Mouse (Mus musculus): ENCODE results near the gene Pear1. TPM values are rescaled to one million over a fixed set of nuclear protein-coding genes. Genes with fewer than 3 reads are reported as not detected.

Gene Pear1
- polyA plus RNA-seq, 1 experiment, result 0.65 TPM

- Histone ChIP-seq H3K4me3 (no peak overlapping the region), H3ac (ENCODE audit: control insufficient read depth, insufficient read length) (no peak overlapping the region), H3K4me2 (ENCODE audit: low read depth) (no peak overlapping the region), H3K27me3 (ENCODE audit: control insufficient read depth, insufficient read depth, insufficient read length) (peaks cover 44% of the 10 kb centered on the region), H3K36me3 (ENCODE audit: control insufficient read depth, insufficient read depth) (no peaks in the 10 kb centered on the region), H3K79me2 (ENCODE audit: control insufficient read depth, insufficient read depth) (no peaks in the 10 kb centered on the region)
- TF ChIP-seq E2F4 (IDR thresholded peaks at IDR 0.05; ENCODE audit: insufficient read depth) (no peak), MAX (IDR thresholded peaks at IDR 0.05; ENCODE audit: low read depth) (no peak), MYOG (IDR thresholded peaks at IDR 0.05; ENCODE audit: control insufficient read depth in 1 of 3, insufficient read depth in 1 of 3, insufficient read length in 2 of 3, low read depth in 2 of 3) (no peak), POLR2AphosphoS2 (IDR thresholded peaks at IDR 0.05; ENCODE audit: insufficient read length, low read depth) (no peak), POLR2A (IDR thresholded peaks at IDR 0.05; ENCODE audit: insufficient read length, low read depth) (no peak), SRF (IDR thresholded peaks at IDR 0.05; ENCODE audit: control insufficient read depth, insufficient read length, low read depth) (no peak), REST (IDR thresholded peaks at IDR 0.05; ENCODE audit: insufficient read depth, insufficient read length) (no peak)
Observed at GRCm38 (mm10) chr3:87770280-87770679, 53.8 kb downstream of the Pear1 start.

- H3ac ChIP-seq (ENCODE audit: control insufficient read depth, insufficient read length), result no peak overlapping the region
- H3K4me3 ChIP-seq, result no peak overlapping the region
- H3K4me2 ChIP-seq (ENCODE audit: low read depth), result no peak overlapping the region
- TF ChIP-seq MAX (IDR thresholded peaks at IDR 0.05; ENCODE audit: low read depth) (no peak), USF1 (IDR thresholded peaks at IDR 0.05; ENCODE audit: low read depth) (no peak), MYOG (IDR thresholded peaks at IDR 0.05; ENCODE audit: control insufficient read depth in 1 of 3, insufficient read depth in 1 of 3, insufficient read length in 2 of 3, low read depth in 2 of 3) (no peak), E2F4 (IDR thresholded peaks at IDR 0.05; ENCODE audit: insufficient read depth) (no peak), REST (IDR thresholded peaks at IDR 0.05; ENCODE audit: insufficient read depth, insufficient read length) (no peak), POLR2AphosphoS2 (IDR thresholded peaks at IDR 0.05; ENCODE audit: insufficient read length, low read depth) (no peak), TCF3 (IDR thresholded peaks at IDR 0.05; ENCODE audit: insufficient read length, low read depth) (no peak), MYOD1 (IDR thresholded peaks at IDR 0.05; ENCODE audit: control insufficient read depth in 1 of 3, insufficient read length in 2 of 3, low read depth in 2 of 3) (no peak), TCF12 (IDR thresholded peaks at IDR 0.05; ENCODE audit: insufficient read depth, poor library complexity, severe bottlenecking) (no peak), POLR2A (IDR thresholded peaks at IDR 0.05; ENCODE audit: insufficient read length, low read depth) (no peak), SRF (IDR thresholded peaks at IDR 0.05; ENCODE audit: control insufficient read depth, insufficient read length, low read depth) (no peak), CEBPB (IDR thresholded peaks at IDR 0.05; ENCODE audit: insufficient read depth, poor library complexity, severe bottlenecking) (no peak)
- peaks cover 36% of the 10 kb centered on the region for H3K27me3 ChIP-seq (ENCODE audit: control insufficient read depth, insufficient read depth, insufficient read length)
- no peaks in the 10 kb centered on the region for H3K79me2 ChIP-seq (ENCODE audit: control insufficient read depth, insufficient read depth)
- H3K36me3 ChIP-seq (ENCODE audit: control insufficient read depth, insufficient read depth), result no peaks in the 10 kb centered on the region
Observed at GRCm38 (mm10) chr3:87769506-87769905, 54.6 kb downstream of the Pear1 start.

GRCm38 (mm10) chr3:87768844-87769243 lies 55.3 kb downstream of the Pear1 start:
- no peak overlapping the region for H3K4me3 ChIP-seq
- H3K27me3 ChIP-seq (ENCODE audit: control insufficient read depth, insufficient read depth, insufficient read length), result peaks cover 31% of the 10 kb centered on the region
- H3ac ChIP-seq (ENCODE audit: control insufficient read depth, insufficient read length), result no peak overlapping the region
- TF ChIP-seq E2F4 (IDR thresholded peaks at IDR 0.05; ENCODE audit: insufficient read depth) (no peak), REST (IDR thresholded peaks at IDR 0.05; ENCODE audit: insufficient read depth, insufficient read length) (no peak), CEBPB (IDR thresholded peaks at IDR 0.05; ENCODE audit: insufficient read depth, poor library complexity, severe bottlenecking) (no peak), MAX (IDR thresholded peaks at IDR 0.05; ENCODE audit: low read depth) (no peak), MYOD1 (IDR thresholded peaks at IDR 0.05; ENCODE audit: control insufficient read depth in 1 of 3, insufficient read length in 2 of 3, low read depth in 2 of 3) (no peak), TCF12 (IDR thresholded peaks at IDR 0.05; ENCODE audit: insufficient read depth, poor library complexity, severe bottlenecking) (no peak), MYOG (IDR thresholded peaks at IDR 0.05; ENCODE audit: control insufficient read depth in 1 of 3, insufficient read depth in 1 of 3, insufficient read length in 2 of 3, low read depth in 2 of 3) (no peak)
- H3K79me2 ChIP-seq (ENCODE audit: control insufficient read depth, insufficient read depth), result no peaks in the 10 kb centered on the region
- H3K36me3 ChIP-seq (ENCODE audit: control insufficient read depth, insufficient read depth), result no peaks in the 10 kb centered on the region
- peak overlapping the region; percentile 61 for H3K4me2 ChIP-seq (ENCODE audit: low read depth)

GRCm38 (mm10) chr3:87768431-87768830 lies 55.7 kb downstream of the Pear1 start:
- Histone ChIP-seq H3K4me3 (no peak overlapping the region), H3ac (ENCODE audit: control insufficient read depth, insufficient read length) (no peak overlapping the region), H3K79me2 (ENCODE audit: control insufficient read depth, insufficient read depth) (no peaks in the 10 kb centered on the region), H3K4me2 (ENCODE audit: low read depth) (peak overlapping the region; percentile 61), H3K27me3 (ENCODE audit: control insufficient read depth, insufficient read depth, insufficient read length) (peaks cover 27% of the 10 kb centered on the region), H3K36me3 (ENCODE audit: control insufficient read depth, insufficient read depth) (no peaks in the 10 kb centered on the region)
- TF ChIP-seq USF1 (IDR thresholded peaks at IDR 0.05; ENCODE audit: low read depth) (no peak), SRF (IDR thresholded peaks at IDR 0.05; ENCODE audit: control insufficient read depth, insufficient read length, low read depth) (no peak), E2F4 (IDR thresholded peaks at IDR 0.05; ENCODE audit: insufficient read depth) (no peak), CEBPB (IDR thresholded peaks at IDR 0.05; ENCODE audit: insufficient read depth, poor library complexity, severe bottlenecking) (no peak), TCF12 (IDR thresholded peaks at IDR 0.05; ENCODE audit: insufficient read depth, poor library complexity, severe bottlenecking) (no peak), POLR2AphosphoS2 (IDR thresholded peaks at IDR 0.05; ENCODE audit: insufficient read length, low read depth) (no peak), MAX (IDR thresholded peaks at IDR 0.05; ENCODE audit: low read depth) (no peak), TCF3 (IDR thresholded peaks at IDR 0.05; ENCODE audit: insufficient read length, low read depth) (no peak), MYOG (IDR thresholded peaks at IDR 0.05; ENCODE audit: control insufficient read depth in 1 of 3, insufficient read depth in 1 of 3, insufficient read length in 2 of 3, low read depth in 2 of 3) (no peak), REST (IDR thresholded peaks at IDR 0.05; ENCODE audit: insufficient read depth, insufficient read length) (no peak), MYOD1 (IDR thresholded peaks at IDR 0.05; ENCODE audit: control insufficient read depth in 1 of 3, insufficient read length in 2 of 3, low read depth in 2 of 3) (no peak), POLR2A (IDR thresholded peaks at IDR 0.05; ENCODE audit: insufficient read length, low read depth) (no peak)

- H3K27me3 ChIP-seq (ENCODE audit: control insufficient read depth, insufficient read depth, insufficient read length), result peaks cover 20% of the 10 kb centered on the region
- no peak overlapping the region for H3ac ChIP-seq (ENCODE audit: control insufficient read depth, insufficient read length)
- no peaks in the 10 kb centered on the region for H3K79me2 ChIP-seq (ENCODE audit: control insufficient read depth, insufficient read depth)
- H3K4me3 ChIP-seq, result no peak overlapping the region
- no peak overlapping the region for H3K4me2 ChIP-seq (ENCODE audit: low read depth)
- H3K36me3 ChIP-seq (ENCODE audit: control insufficient read depth, insufficient read depth), result no peaks in the 10 kb centered on the region
- TF ChIP-seq MAX (IDR thresholded peaks at IDR 0.05; ENCODE audit: low read depth), result no peak
- TF ChIP-seq SRF (IDR thresholded peaks at IDR 0.05; ENCODE audit: control insufficient read depth, insufficient read length, low read depth), result no peak
- TF ChIP-seq REST (IDR thresholded peaks at IDR 0.05; ENCODE audit: insufficient read depth, insufficient read length), result no peak
- no peak for TF ChIP-seq CEBPB (IDR thresholded peaks at IDR 0.05; ENCODE audit: insufficient read depth, poor library complexity, severe bottlenecking)
- no peak for TF ChIP-seq TCF3 (IDR thresholded peaks at IDR 0.05; ENCODE audit: insufficient read length, low read depth)
- no peak for TF ChIP-seq MYOG (IDR thresholded peaks at IDR 0.05; ENCODE audit: control insufficient read depth in 1 of 3, insufficient read depth in 1 of 3, insufficient read length in 2 of 3, low read depth in 2 of 3)
- TF ChIP-seq POLR2AphosphoS2 (IDR thresholded peaks at IDR 0.05; ENCODE audit: insufficient read length, low read depth), result no peak
- TF ChIP-seq MYOD1 (IDR thresholded peaks at IDR 0.05; ENCODE audit: control insufficient read depth in 1 of 3, insufficient read length in 2 of 3, low read depth in 2 of 3), result no peak
- TF ChIP-seq POLR2A (IDR thresholded peaks at IDR 0.05; ENCODE audit: insufficient read length, low read depth), result no peak
Observed at GRCm38 (mm10) chr3:87767764-87768163, 56.3 kb downstream of the Pear1 start.

Measured in myocyte (in vitro differentiated cells).